Mouse (Mus musculus): ENCODE data around the gene Bclaf3. TPM values are rescaled to one million over a fixed set of nuclear protein-coding genes. Genes with fewer than 3 reads are reported as not detected.

The Bclaf3 gene
- total RNA-seq, 2 experiments from 2014 or later = 21.6 to 30.0 TPM

- intact Hi-C loops (cut with DNase I) = loop anchor here (5.0 kb wide), 2 partner anchors 336 to 491 kb away; no protein-coding TSS in a partner anchor
- DNase-seq = peak; percentile 8
These were observed 99.9 kb downstream of the Bclaf3 start for GRCm38 (mm10) chrX:159626208-159626906.

- DNase-seq = peak; percentile 76
- intact Hi-C loops (cut with DNase I) = loop anchor here (5.0 kb wide), 2 partner anchors 335 to 490 kb away; no protein-coding TSS in a partner anchor
These were observed 100.6 kb downstream of the Bclaf3 start, which contains the start of gene Sh3kbp1 for GRCm38 (mm10) chrX:159626907-159627587. Gene Sh3kbp1 (plus strand): TSS chrX:159627272.

GRCm38 (mm10) chrX:159627588-159628566 lies 101.4 kb downstream of the Bclaf3 start:
- peak; percentile 31 for DNase-seq
- intact Hi-C loops (cut with DNase I) = loop anchor here (5.0 kb wide), 2 partner anchors 334 to 489 kb away; no protein-coding TSS in a partner anchor

GRCm38 (mm10) chrX:159628629-159629028 lies 102.1 kb downstream of the Bclaf3 start:
- no peak for DNase-seq
- intact Hi-C loops (cut with DNase I) = loop anchor here (5.0 kb wide), 2 partner anchors 334 to 489 kb away; no protein-coding TSS in a partner anchor

GRCm38 (mm10) chrX:159629203-159629602 lies 102.7 kb downstream of the Bclaf3 start:
- no peak for DNase-seq
- intact Hi-C loops (cut with DNase I) = loop anchor here (5.0 kb wide), 2 partner anchors 333 to 488 kb away; no protein-coding TSS in a partner anchor

- intact Hi-C loops (cut with DNase I) = no loop called here
- no peak for DNase-seq
These were observed 112.2 kb downstream of the Bclaf3 start for GRCm38 (mm10) chrX:159638500-159639227.

GRCm38 (mm10) chrX:159639991-159640390 lies 113.5 kb downstream of the Bclaf3 start:
- DNase-seq = no peak
- intact Hi-C loops (cut with DNase I) = no loop called here

Other genes starting within 250 kb of the Bclaf3 start
- gene Eif1ax, start 154.5 kb upstream of the Bclaf3 start, total RNA-seq (2021) = 100 to 1,000 TPM; 158 to 177 TPM
- gene Map7d2, start 112.1 kb upstream of the Bclaf3 start, total RNA-seq (2021) = 10 to 100 TPM; 37.9 to 38.4 TPM
- 100 to 1,000 TPM in 1 of 2 experiments, 10 to 100 TPM in 1; 95.4 to 102 TPM for gene Sh3kbp1, start 100.6 kb downstream of the Bclaf3 start, total RNA-seq (2021)

All from left cerebral cortex, postnatal 4 days (tissue).